In genomic region chr3:99254559-99255151, GRCm38 (mm10) we compare ENCODE assay signal across 10 mouse cellular contexts. TPM values are rescaled to one million over a fixed set of nuclear protein-coding genes. Genes with fewer than 3 reads are reported as not detected.
DNase-seq lines count a peak whose midpoint lies in the region; ATAC-seq and TF ChIP-seq lines count a peak whose summit lies in the region.
"Had no signal": no experiment of that assay in that cellular context is flagged by ENCODE, and none has a peak within 500 bp of the region (broad histone marks: within the 10 kb centered on the region; RNA-seq: fewer than 3 reads in every experiment).

No protein-coding gene starts in this region.

- 0 out of 2 replicates have a peak, but pooled peaks cover 3% of the 10 kb centered on the region for H3K4me1 ChIP-seq in liver, adult 2 months (ENCODE audit: control insufficient read depth, insufficient read depth, low read length)
- peaks cover 9% of the 10 kb centered on the region for H3K4me1 ChIP-seq in liver, postnatal 0 days (ENCODE audit: insufficient read depth)

- no peaks in the 10 kb centered on the region for H3K79me2 ChIP-seq in liver, adult 2 months (ENCODE audit: control insufficient read depth, insufficient read depth, low read length)

- TF ChIP-seq POLR2A in liver, adult 2 months (IDR thresholded peaks at IDR 0.05; ENCODE audit: extremely low read depth, insufficient read depth, low read length), result no peak
- TF ChIP-seq POLR2A in brain, embryonic 14.5 days (IDR thresholded peaks at IDR 0.05; ENCODE audit: borderline replicate concordance, extremely low read depth, insufficient read depth, insufficient read length, poor library complexity, severe bottlenecking), result no peak

- H3K27ac ChIP-seq in liver, adult 2 months (replicated peaks; ENCODE audit: insufficient read depth, low read depth, low read length), result no peak overlapping the region
- H3K27ac ChIP-seq in liver, postnatal 0 days (ENCODE audit: low read depth), result no peak overlapping the region

- H3K4me3 ChIP-seq in liver, adult 2 months (ENCODE audit: insufficient read depth, low read depth, low read length), result no peak overlapping the region
- no peak overlapping the region for H3K4me3 ChIP-seq in liver, postnatal 0 days (ENCODE audit: low read depth, low read length)

- H3K27me3 ChIP-seq in liver, adult 2 months (ENCODE audit: control insufficient read depth, insufficient read depth, low read length), result peaks cover 54% of the 10 kb centered on the region
- peaks cover 100% of the 10 kb centered on the region for H3K27me3 ChIP-seq in liver, postnatal 0 days (ENCODE audit: insufficient read depth, low read length)

- ATAC-seq in liver, postnatal 0 days, result no peak

- H3K9me3 ChIP-seq in liver, postnatal 0 days (ENCODE audit: low read length), result no peaks in the 10 kb centered on the region

- TF ChIP-seq EP300 in liver, postnatal 0 days (IDR thresholded peaks at IDR 0.05; ENCODE audit: low read depth), result no peak

- peak; percentile 12 for DNase-seq in liver, adult 2 months (ENCODE audit: extremely low read depth, low read depth, low spot score)
- DNase-seq in liver, result no peak
- peak; percentile 68 for DNase-seq in brain, embryonic 14.5 days (ENCODE audit: low read depth)
- DNase-seq in gastrocnemius, adult 8-10 months (ENCODE audit: low spot score in 2 of 2), result peak; percentile 46 to 64
- no peak for DNase-seq in liver, postnatal 0 days
- no peak for DNase-seq in kidney, adult 9 months
- no peak for DNase-seq in ovary, postnatal 36 days (ENCODE audit: low spot score)
- no peak for DNase-seq in thymus, postnatal 10 days (ENCODE audit: low spot score in 2 of 2)
- DNase-seq: spleen, adult 18-20 months had no signal

- H3K4me2 ChIP-seq in liver, postnatal 0 days (ENCODE audit: low read depth, low read length), result 0 out of 2 replicates have a peak overlapping the region, but pooled peaks have one; percentile 69

- 7% methylated on average over 15 of the region's 15 CpGs for WGBS in liver, adult 2 months
- WGBS in liver, postnatal 0 days (ENCODE audit: insufficient replicate concordance), result 2% methylated on average over 15 of the region's 15 CpGs

- no peaks in the 10 kb centered on the region for H3K36me3 ChIP-seq in liver, adult 2 months (ENCODE audit: control insufficient read depth, insufficient read depth, low read length)
- H3K36me3 ChIP-seq in liver, postnatal 0 days (replicated peaks; ENCODE audit: insufficient read depth, low read length), result no peaks in the 10 kb centered on the region

- no peak for TF ChIP-seq CTCF in liver, adult 2 months (IDR thresholded peaks at IDR 0.05; ENCODE audit: low read depth, low read length)
- no peak for TF ChIP-seq CTCF in brain, embryonic 14.5 days (IDR thresholded peaks at IDR 0.05; ENCODE audit: borderline replicate concordance, extremely low read depth, insufficient read depth, insufficient read length)
- TF ChIP-seq CTCF in liver, postnatal 0 days (IDR thresholded peaks at IDR 0.05; ENCODE audit: low read depth), result no peak

- no peak overlapping the region for H3K9ac ChIP-seq in liver, adult 2 months (ENCODE audit: low read depth, low read length)
- no peak overlapping the region for H3K9ac ChIP-seq in liver, postnatal 0 days (replicated peaks)

RNA-seq across cellular contexts. Expression of gene Tbx15, which starts 14.5 kb away (rescaled TPM):
- total RNA-seq in liver, adult 2 months (2014; rRNA removed), result 0.09 TPM in 1 of 2 replicates, not detected in the other
- 0.04 TPM in 1 of 2 replicates, not detected in the other for polyA plus RNA-seq in liver, adult 2 months (2012; rRNA removed)
- 3.1 and 4.2 TPM in 2 replicates for polyA plus RNA-seq in brain, embryonic 14.5 days (2012; rRNA removed)
- 100 to 1,000 TPM; 147 to 173 (median 156) TPM for total RNA-seq in gastrocnemius, adult 8-10 months (2022)
- polyA plus RNA-seq in liver, postnatal 0 days (2015; fragmentation: Nextera tagmentation; extraction: Ambion mirVana), result 0.13 and 0.19 TPM in 2 replicates
- total RNA-seq: monocyte, adult 5-6 weeks had no signal

Comparison
In these comparisons a context has a peak if more than half of its experiments do, and no peak if none do; other contexts are left out.
1. DNase-seq: peak in liver, adult 2 months (single experiment), brain, embryonic 14.5 days (single experiment) and gastrocnemius, adult 8-10 months (2 of 2); none in liver (single experiment), liver, postnatal 0 days (single experiment), kidney, adult 9 months (single experiment), ovary, postnatal 36 days (single experiment) and thymus, postnatal 10 days (0 of 2).